Mouse (Mus musculus) stomach, embryonic 14.5 days (tissue): ENCODE measurements around the gene Ccdc43. TPM values are rescaled to one million over a fixed set of nuclear protein-coding genes. Genes with fewer than 3 reads are reported as not detected.

Experiments
- ATAC-seq: fragments of 200-750 bp; cut with Nextera tagmentation; 2 replicates; pipeline ENCODE4 v1.8.0; 2017; ENCODE audit warnings: low read depth, moderate TSS enrichment; ENCODE audit not compliant: insufficient number of reproducible peaks, insufficient read depth, low FRiP score
- H3K27ac ChIP-seq: fragments of 300-500 bp; sonication (generic); 2 replicates; pipeline ENCODE4 v1.5.1; 2014; ENCODE audit warnings: mild to moderate bottlenecking, low read length, moderate library complexity, mixed read lengths
- H3K27me3 ChIP-seq: fragments of 300-500 bp; sonication (generic); 2 replicates; pipeline ENCODE4 v1.6.1; 2014; ENCODE audit warnings: low read length, control low read depth, mixed read lengths; ENCODE audit not compliant: control insufficient read depth, insufficient read depth
- H3K36me3 ChIP-seq: fragments of 300-500 bp; sonication (generic); 2 replicates; pipeline ENCODE4 v1.6.1; 2014; ENCODE audit warnings: mild to moderate bottlenecking, control low read depth, low read length, moderate library complexity, mixed read lengths; ENCODE audit not compliant: control insufficient read depth, insufficient read depth
- H3K4me1 ChIP-seq: fragments of 300-500 bp; sonication (generic); 2 replicates; pipeline ENCODE4 v1.6.1; 2014; ENCODE audit warnings: low read length, control low read depth, mixed read lengths; ENCODE audit not compliant: control insufficient read depth, insufficient read depth
- H3K4me2 ChIP-seq: fragments of 300-500 bp; sonication (generic); replicated peaks from 2 replicates; pipeline ENCODE4 v1.6.1; 2014; ENCODE audit warnings: low read depth, low read length, control low read depth
- H3K4me3 ChIP-seq: fragments of 300-500 bp; sonication (generic); 2 replicates; pipeline ENCODE4 v1.5.1; 2014; ENCODE audit warnings: low read depth, low read length, control low read depth
- H3K9ac ChIP-seq: fragments of 300-500 bp; sonication (generic); replicated peaks from 2 replicates; pipeline ENCODE4 v1.6.1; 2014; ENCODE audit warnings: low read depth, mild to moderate bottlenecking, control low read depth, low read length, moderate library complexity, mixed read lengths
- H3K9me3 ChIP-seq: fragments of 300-500 bp; sonication (generic); 2 replicates; pipeline ENCODE4 v1.6.1; 2016; ENCODE audit warnings: low read depth, low read length, control low read depth; ENCODE audit not compliant: control insufficient read depth
- WGBS: fragments of 180-500 bp; shearing (Covaris S2); extraction: QIAGEN DNeasy Blood & Tissue Kit; methylation state at CpG from one replicate; pipeline ENCODE4 v1.1.7; 2014; 5-methylcytosine and 5-hydroxymethylcytosine counted together
- polyA plus RNA-seq: library from polyadenylated mRNA; unstranded; fragments of >200 nt; fragmentation: Nextera tagmentation; extraction: Ambion mirVana; gene quantifications from 2 replicates; pipeline ENCODE4 v1.2.1, GENCODE M21; 2014

Ccdc43 gene
- 39.5 and 47.1 TPM in 2 replicates for polyA plus RNA-seq

- Histone ChIP-seq H3K9ac (peak within 1 kb of the TSS; percentile 57), H3K27ac (no peak within 1 kb of the TSS), H3K36me3 (no peaks in the 10 kb centered on the region), H3K4me1 (peaks cover 5% of the 10 kb centered on the region; the same call in 1 of the 2 replicates), H3K9me3 (no peaks in the 10 kb centered on the region), H3K27me3 (no peaks in the 10 kb centered on the region), H3K4me3 (peak within 1 kb of the TSS; percentile 62), H3K4me2 (peak within 1 kb of the TSS; percentile 64)
- peak; percentile 95 for ATAC-seq
- under 1% methylated on average over 49 of the region's 49 CpGs for WGBS
These were observed at the start of gene Ccdc43 for GRCm38 (mm10) chr11:102697338-102698017. Gene Ccdc43 (minus strand): TSS chr11:102697782.

- no peak overlapping the region for H3K9ac ChIP-seq
- no peaks in the 10 kb centered on the region for H3K36me3 ChIP-seq
- H3K4me2 ChIP-seq, result no peak overlapping the region
- no peak for ATAC-seq
- H3K4me1 ChIP-seq, result peaks cover 7% of the 10 kb centered on the region; the same call in 1 of the 2 replicates
- H3K27ac ChIP-seq, result no peak overlapping the region
- 89% methylated on average over 3 of the region's 3 CpGs for WGBS
- H3K9me3 ChIP-seq, result no peaks in the 10 kb centered on the region
- H3K27me3 ChIP-seq, result no peaks in the 10 kb centered on the region
- no peak overlapping the region for H3K4me3 ChIP-seq
These were observed 47.2 kb upstream of the Ccdc43 start for GRCm38 (mm10) chr11:102744746-102745145.

- no peak for ATAC-seq
- Histone ChIP-seq H3K27me3 (no peaks in the 10 kb centered on the region), H3K4me2 (no peak overlapping the region), H3K27ac (no peak overlapping the region), H3K4me1 (peaks cover 12% of the 10 kb centered on the region), H3K9me3 (no peaks in the 10 kb centered on the region), H3K4me3 (no peak overlapping the region), H3K36me3 (no peaks in the 10 kb centered on the region), H3K9ac (no peak overlapping the region)
- 75% methylated on average over 5 of the region's 5 CpGs for WGBS
These were observed 45.3 kb upstream of the Ccdc43 start for GRCm38 (mm10) chr11:102742843-102743242.

- no peaks in the 10 kb centered on the region for H3K27me3 ChIP-seq
- WGBS, result 60% methylated on average over 7 of the region's 7 CpGs
- H3K9ac ChIP-seq, result no peak overlapping the region
- H3K27ac ChIP-seq, result no peak overlapping the region
- no peaks in the 10 kb centered on the region for H3K9me3 ChIP-seq
- no peak overlapping the region for H3K4me2 ChIP-seq
- H3K4me1 ChIP-seq, result peaks cover 12% of the 10 kb centered on the region
- H3K4me3 ChIP-seq, result no peak overlapping the region
- no peak for ATAC-seq
- H3K36me3 ChIP-seq, result no peaks in the 10 kb centered on the region
These were observed 44.5 kb upstream of the Ccdc43 start for GRCm38 (mm10) chr11:102742066-102742465.

GRCm38 (mm10) chr11:102741129-102741950, 43.8 kb upstream of the Ccdc43 start:
- Histone ChIP-seq H3K27me3 (no peaks in the 10 kb centered on the region), H3K4me2 (0 out of 2 replicates have a peak overlapping the region, but pooled peaks have one; percentile 22), H3K4me3 (no peak overlapping the region), H3K9me3 (no peaks in the 10 kb centered on the region), H3K4me1 (peaks cover 12% of the 10 kb centered on the region), H3K36me3 (no peaks in the 10 kb centered on the region), H3K27ac (no peak overlapping the region), H3K9ac (0 out of 2 replicates have a peak overlapping the region, but pooled peaks have one; percentile 7)
- 15% methylated on average over 22 of the region's 22 CpGs for WGBS
- no peak for ATAC-seq

- H3K27me3 ChIP-seq, result no peaks in the 10 kb centered on the region
- no peak overlapping the region for H3K4me3 ChIP-seq
- H3K4me2 ChIP-seq, result no peak overlapping the region
- peaks cover 12% of the 10 kb centered on the region for H3K4me1 ChIP-seq
- no peaks in the 10 kb centered on the region for H3K9me3 ChIP-seq
- 56% methylated on average over 11 of the region's 11 CpGs for WGBS
- no peak overlapping the region for H3K27ac ChIP-seq
- no peak for ATAC-seq
- H3K9ac ChIP-seq, result no peak overlapping the region
- no peaks in the 10 kb centered on the region for H3K36me3 ChIP-seq
These were observed 43.1 kb upstream of the Ccdc43 start for GRCm38 (mm10) chr11:102740634-102741033.

GRCm38 (mm10) chr11:102739278-102739966, 41.8 kb upstream of the Ccdc43 start:
- no peaks in the 10 kb centered on the region for H3K27me3 ChIP-seq
- peak overlapping the region; percentile 13; the same call in 1 of the 2 replicates for H3K4me3 ChIP-seq
- H3K27ac ChIP-seq, result no peak overlapping the region
- H3K4me1 ChIP-seq, result peaks cover 12% of the 10 kb centered on the region
- H3K36me3 ChIP-seq, result no peaks in the 10 kb centered on the region
- no peak; the same call in 1 of the 2 replicates for ATAC-seq
- H3K9ac ChIP-seq, result no peak overlapping the region
- no peaks in the 10 kb centered on the region for H3K9me3 ChIP-seq
- WGBS, result 6% methylated on average over 20 of the region's 20 CpGs
- H3K4me2 ChIP-seq, result peak overlapping the region; percentile 55

- H3K36me3 ChIP-seq, result no peaks in the 10 kb centered on the region
- peaks cover 12% of the 10 kb centered on the region for H3K4me1 ChIP-seq
- no peak for ATAC-seq
- H3K4me3 ChIP-seq, result no peak overlapping the region
- no peak overlapping the region for H3K27ac ChIP-seq
- H3K27me3 ChIP-seq, result no peaks in the 10 kb centered on the region
- H3K9ac ChIP-seq, result no peak overlapping the region
- H3K9me3 ChIP-seq, result no peaks in the 10 kb centered on the region
- 76% methylated on average over 3 of the region's 3 CpGs for WGBS
- H3K4me2 ChIP-seq, result no peak overlapping the region
These were observed 40.5 kb upstream of the Ccdc43 start for GRCm38 (mm10) chr11:102738046-102738445.
